Mouse (Mus musculus): ENCODE measurements around the gene Dusp23.

DNA sequence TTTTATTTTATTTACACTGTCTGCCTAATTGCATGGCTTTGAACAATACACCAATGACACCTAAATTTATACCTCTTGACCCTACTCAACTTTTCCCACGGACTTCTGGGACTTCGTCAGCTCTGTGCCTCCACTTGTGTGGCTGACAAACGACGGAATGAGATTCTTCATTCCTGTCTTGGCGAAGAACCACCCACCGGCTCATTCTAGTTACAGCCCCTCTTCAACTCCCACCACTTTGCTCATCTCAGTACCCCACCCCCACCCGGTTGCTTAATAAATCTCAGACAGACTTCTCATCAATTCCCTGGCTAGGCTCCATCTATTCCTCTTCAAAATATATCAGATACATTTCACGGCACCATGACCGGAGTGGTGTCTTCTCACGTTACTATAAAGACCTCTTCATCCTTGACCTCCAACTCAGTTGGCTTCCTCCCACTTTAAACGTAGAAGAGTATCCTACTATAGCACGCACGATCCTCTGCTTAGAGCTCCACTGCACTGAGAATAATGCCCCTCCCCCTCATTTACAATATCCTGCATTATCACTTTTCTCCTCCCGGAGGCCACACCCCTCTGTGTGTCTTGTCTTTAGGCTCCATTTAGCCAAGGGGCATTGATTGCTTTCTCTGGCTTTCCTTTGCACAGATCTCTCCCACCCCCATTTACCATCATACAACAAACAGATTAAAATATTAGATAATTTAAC is 15.2 kb downstream of the Dusp23 start:
- TF ChIP-seq POLR2A (IDR thresholded peaks at IDR 0.05; ENCODE audit: insufficient read depth, low read depth, low read length) (no peak), CTCF (IDR thresholded peaks at IDR 0.05; ENCODE audit: insufficient read depth, low read depth, low read length) (no peak)

Measured in olfactory bulb, adult 2 months (tissue).